Comparison of ENCODE assay signal across 8 mouse cellular contexts in genomic region chr9:124425411-124425885, GRCm38 (mm10). TPM values are rescaled to one million over a fixed set of nuclear protein-coding genes. Genes with fewer than 3 reads are reported as not detected.
A peak's percentile ranks its signal among the peaks of the same experiment; 100 is the strongest.
DNase-seq lines count a peak whose midpoint lies in the region; ATAC-seq and TF ChIP-seq lines count a peak whose summit lies in the region.

No protein-coding gene starts in this region.

- TF ChIP-seq EP300 in lung, postnatal 0 days (IDR thresholded peaks at IDR 0.05): peak; percentile 60; the same call in 1 of the 2 replicates

- peak; percentile 57 for ATAC-seq in hindbrain, embryonic 12.5 days (ENCODE audit: low FRiP score)
- ATAC-seq in lung, postnatal 0 days: peak; percentile 20

- H3K36me3 ChIP-seq in hindbrain, embryonic 12.5 days: no peaks in the 10 kb centered on the region
- no peaks in the 10 kb centered on the region for H3K36me3 ChIP-seq in lung, postnatal 0 days (ENCODE audit: insufficient read depth, low read length)

- H3K4me2 ChIP-seq in hindbrain, embryonic 12.5 days (replicated peaks): peak overlapping the region; percentile 62
- H3K4me2 ChIP-seq in lung, postnatal 0 days (replicated peaks; ENCODE audit: low read depth, low read length): peak overlapping the region; percentile 70

- H3K27ac ChIP-seq in hindbrain, embryonic 12.5 days: peak overlapping the region; percentile 96
- peak overlapping the region; percentile 99 for H3K27ac ChIP-seq in lung, postnatal 0 days (ENCODE audit: low read length)

- 0 out of 2 replicates have a peak, but pooled peaks cover 3% of the 10 kb centered on the region for H3K4me1 ChIP-seq in hindbrain, embryonic 12.5 days
- H3K4me1 ChIP-seq in lung, postnatal 0 days (ENCODE audit: insufficient read depth, low read depth, low read length): no peaks in the 10 kb centered on the region

- WGBS in hindbrain, embryonic 12.5 days: under 1% methylated on average over 44 of the region's 47 CpGs
- 1% methylated on average over 41 of the region's 47 CpGs for WGBS in lung, postnatal 0 days

- peak overlapping the region; percentile 77 for H3K4me3 ChIP-seq in hindbrain, embryonic 12.5 days
- H3K4me3 ChIP-seq in lung, postnatal 0 days (ENCODE audit: low read depth, low read length): peak overlapping the region; percentile 73

- DNase-seq in Muller cell, postnatal 12 days (ENCODE audit: inconsistent ontology term): peak; percentile 98
- DNase-seq in cerebellum, adult 9-10 months: peak; percentile 97
- DNase-seq in frontal cortex, postnatal 10 days (ENCODE audit: low spot score in 2 of 2): peak; percentile 96
- peak; percentile 96 for DNase-seq in layer of hippocampus, postnatal 10 days (ENCODE audit: low spot score in 2 of 2)
- DNase-seq in lung, postnatal 0 days (ENCODE audit: low spot score): peak; percentile 97
- DNase-seq in ovary, postnatal 10 days (ENCODE audit: low spot score): peak; percentile 94
- peak; percentile 86 for DNase-seq in thymus, postnatal 0 days (ENCODE audit: low spot score)

- H3K9me3 ChIP-seq in hindbrain, embryonic 12.5 days (replicated peaks): no peaks in the 10 kb centered on the region
- no peaks in the 10 kb centered on the region for H3K9me3 ChIP-seq in lung, postnatal 0 days (ENCODE audit: low read length)

- H3K27me3 ChIP-seq in hindbrain, embryonic 12.5 days: peaks cover 5% of the 10 kb centered on the region
- no peaks in the 10 kb centered on the region for H3K27me3 ChIP-seq in lung, postnatal 0 days (replicated peaks; ENCODE audit: insufficient read depth, low read length)

- TF ChIP-seq CTCF in lung, postnatal 0 days (IDR thresholded peaks at IDR 0.05): no peak

- H3K9ac ChIP-seq in hindbrain, embryonic 12.5 days: peak overlapping the region; percentile 63
- peak overlapping the region; percentile 60 for H3K9ac ChIP-seq in lung, postnatal 0 days (replicated peaks; ENCODE audit: low read depth)

RNA-seq across cellular contexts. Expression of gene Ppp2r3d, which starts 51.2 kb away (rescaled TPM):
- polyA plus RNA-seq in hindbrain, embryonic 12.5 days (2016; fragmentation: Nextera tagmentation; extraction: Ambion mirVana): 186 and 188 TPM in 2 replicates
- 100 to 1,000 TPM; 110 to 113 TPM for total RNA-seq in layer of hippocampus, postnatal 10 days (2021)
- polyA plus RNA-seq in lung, postnatal 0 days (2015; fragmentation: Nextera tagmentation; extraction: Ambion mirVana): 118 and 125 TPM in 2 replicates
- polyA plus RNA-seq in thymus, postnatal 0 days (2015; fragmentation: Nextera tagmentation; extraction: Ambion mirVana): 83.2 and 101 TPM in 2 replicates

Comparison
In these comparisons a context has a peak if more than half of its experiments do, and no peak if none do; other contexts are left out.
1. Peak in every context shown above with its lines: DNase-seq, ATAC-seq, H3K4me3 ChIP-seq and H3K27ac ChIP-seq.